11 mouse cellular contexts compared by ENCODE assay signal in genomic region chr16:45935956-45936483, GRCm38 (mm10). TPM values are rescaled to one million over a fixed set of nuclear protein-coding genes. Genes with fewer than 3 reads are reported as not detected.
A peak's percentile ranks its signal among the peaks of the same experiment; 100 is the strongest.
DNase-seq lines count a peak whose midpoint lies in the region; ATAC-seq lines count a peak whose summit lies in the region.
"Had no signal": no experiment of that assay in that cellular context is flagged by ENCODE, and none has a peak within 500 bp of the region (broad histone marks: within the 10 kb centered on the region; RNA-seq: fewer than 3 reads in every experiment).

No protein-coding gene starts in this region.

- peak overlapping the region; percentile 35; the same call in 1 of the 2 replicates for H3K27ac ChIP-seq in hindbrain, embryonic 10.5 days
- H3K27ac ChIP-seq in hindbrain, embryonic 16.5 days (ENCODE audit: low read depth, low read length) = no peak overlapping the region
- H3K27ac ChIP-seq in hindbrain, embryonic 14.5 days = 0 out of 2 replicates have a peak overlapping the region, but pooled peaks have one; percentile 51
- H3K27ac ChIP-seq: liver, embryonic 13.5 days had no signal

- no peak overlapping the region for H3K9ac ChIP-seq in hindbrain, embryonic 16.5 days (ENCODE audit: low read depth, low read length)
- H3K9ac ChIP-seq in hindbrain, embryonic 14.5 days = no peak overlapping the region
- H3K9ac ChIP-seq: liver, embryonic 13.5 days had no signal

- no peaks in the 10 kb centered on the region for H3K36me3 ChIP-seq in hindbrain, embryonic 10.5 days
- no peaks in the 10 kb centered on the region for H3K36me3 ChIP-seq in hindbrain, embryonic 16.5 days (ENCODE audit: control insufficient read depth, insufficient read depth, low read length)
- H3K36me3 ChIP-seq in hindbrain, embryonic 14.5 days (replicated peaks; ENCODE audit: control insufficient read depth, insufficient read depth) = no peaks in the 10 kb centered on the region
- H3K36me3 ChIP-seq: liver, embryonic 13.5 days had no signal

- H3K4me3 ChIP-seq in hindbrain, embryonic 10.5 days = no peak overlapping the region
- no peak overlapping the region for H3K4me3 ChIP-seq in hindbrain, embryonic 16.5 days (ENCODE audit: low read length)
- H3K4me3 ChIP-seq in hindbrain, embryonic 14.5 days (replicated peaks; ENCODE audit: low read length) = no peak overlapping the region
- H3K4me3 ChIP-seq: liver, embryonic 13.5 days had no signal

- 85% methylated on average over 3 of the region's 3 CpGs for WGBS in hindbrain, embryonic 10.5 days
- WGBS in hindbrain, embryonic 16.5 days = 73% methylated on average over 3 of the region's 3 CpGs
- WGBS in hindbrain, embryonic 14.5 days = 80% methylated on average over 3 of the region's 3 CpGs

- no peaks in the 10 kb centered on the region for H3K27me3 ChIP-seq in hindbrain, embryonic 10.5 days (ENCODE audit: insufficient read depth, poor library complexity, severe bottlenecking)
- H3K27me3 ChIP-seq in hindbrain, embryonic 16.5 days (replicated peaks; ENCODE audit: control insufficient read depth, insufficient read depth, low read length) = no peaks in the 10 kb centered on the region
- H3K27me3 ChIP-seq in hindbrain, embryonic 14.5 days (ENCODE audit: control insufficient read depth, insufficient read depth, low read length) = no peaks in the 10 kb centered on the region
- H3K27me3 ChIP-seq: CH12.LX; liver, embryonic 13.5 days had no signal

- H3K9me3 ChIP-seq in hindbrain, embryonic 10.5 days = no peaks in the 10 kb centered on the region
- H3K9me3 ChIP-seq in hindbrain, embryonic 16.5 days (ENCODE audit: control insufficient read depth, low read length) = no peaks in the 10 kb centered on the region
- no peaks in the 10 kb centered on the region for H3K9me3 ChIP-seq in hindbrain, embryonic 14.5 days (ENCODE audit: control insufficient read depth, low read length)
- H3K9me3 ChIP-seq: liver, embryonic 13.5 days had no signal

- no peak for DNase-seq in hindbrain, embryonic 10.5 days (ENCODE audit: low spot score)
- DNase-seq in retina, postnatal 1 day = peak; percentile 38
- DNase-seq in retina, embryonic 14.5 days (ENCODE audit: low spot score) = no peak
- no peak for DNase-seq in hindbrain, embryonic 14.5 days (ENCODE audit: low spot score)
- DNase-seq in right cerebral cortex, postnatal 36 days (ENCODE audit: low spot score in 2 of 2) = no peak
- no peak for DNase-seq in right cerebral cortex, postnatal 25 days
- no peak for DNase-seq in spleen, postnatal 10 days (ENCODE audit: low spot score in 2 of 2)
- DNase-seq: cerebellum, adult 18-20 months; liver, embryonic 13.5 days had no signal

- no peak for ATAC-seq in hindbrain, embryonic 16.5 days
- no peak for ATAC-seq in hindbrain, embryonic 14.5 days (ENCODE audit: low FRiP score)

- peaks cover 6% of the 10 kb centered on the region; the same call in 1 of the 2 replicates for H3K4me1 ChIP-seq in hindbrain, embryonic 10.5 days (replicated peaks)
- no peaks in the 10 kb centered on the region; the same call in none of the 2 replicates for H3K4me1 ChIP-seq in hindbrain, embryonic 16.5 days (ENCODE audit: control insufficient read depth, insufficient read depth, low read depth, low read length)
- H3K4me1 ChIP-seq in hindbrain, embryonic 14.5 days (replicated peaks; ENCODE audit: control insufficient read depth, insufficient read depth, low read length) = peaks cover 8% of the 10 kb centered on the region; the same call in 1 of the 2 replicates
- H3K4me1 ChIP-seq: liver, embryonic 13.5 days had no signal

- H3K4me2 ChIP-seq in hindbrain, embryonic 16.5 days (ENCODE audit: low read length) = no peak overlapping the region
- no peak overlapping the region for H3K4me2 ChIP-seq in hindbrain, embryonic 14.5 days (replicated peaks)
- H3K4me2 ChIP-seq: liver, embryonic 13.5 days had no signal

RNA-seq across cellular contexts. Expression of gene Phldb2, which starts 17.4 kb away (rescaled TPM):
- polyA plus RNA-seq in hindbrain, embryonic 10.5 days (2016; fragmentation: Nextera tagmentation; extraction: Ambion mirVana) = 25.7 and 33.2 TPM in 2 replicates
- 6.8 and 7.9 TPM in 2 replicates for polyA plus RNA-seq in hindbrain, embryonic 16.5 days (2015; fragmentation: Nextera tagmentation; extraction: Ambion mirVana)
- 6.8 and 7.5 TPM in 2 replicates for polyA plus RNA-seq in hindbrain, embryonic 14.5 days (2014; fragmentation: Nextera tagmentation; extraction: Ambion mirVana)
